Mouse (Mus musculus) MEL (cell line): ENCODE data around the gene Erf.
"Not testable (repeated sequence)": the region's sequence is repeated elsewhere in the genome, so short reads cannot be mapped to it uniquely, and the experiment has no call there.

ENCODE experiments used
- BHLHE40 ChIP-seq: IDR thresholded peaks from 2 replicates; pipeline ENCODE4 v1.6.1; 2012; ENCODE audit warnings: low read depth, mild to moderate bottlenecking, inconsistent platforms, low read length, improper control_type of control experiment, borderline replicate concordance
- CTCF ChIP-seq, 3 experiments: IDR thresholded peaks in 2 of 3; conservative IDR thresholded peaks in 1 of 3; 2 replicates each; pipeline ENCODE4 v1.5.1; 2011 to 2012; ENCODE audit warnings: low read length in 3 of 3, low read depth in 2 of 3, mild to moderate bottlenecking in 2 of 3, improper control_type of control experiment in 1 of 3, inconsistent platforms in 1 of 3, mixed read lengths in 1 of 3, moderate library complexity in 1 of 3; ENCODE audit not compliant: control insufficient read depth in 1 of 3, insufficient read depth in 1 of 3, poor library complexity in 1 of 3, severe bottlenecking in 1 of 3
- ELF1 ChIP-seq: IDR thresholded peaks from 2 replicates; pipeline ENCODE4 v1.6.1; 2014; ENCODE audit warnings: low read depth, mild to moderate bottlenecking, inconsistent platforms, low read length, improper control_type of control experiment, moderate library complexity
- ETS1 ChIP-seq: IDR thresholded peaks from 2 replicates; pipeline ENCODE4 v1.6.1; 2012; ENCODE audit warnings: low read depth, mild to moderate bottlenecking, inconsistent platforms, low read length, improper control_type of control experiment, moderate library complexity
- GATA1 ChIP-seq: IDR thresholded peaks from 2 replicates; pipeline ENCODE4 v1.6.1; 2011; ENCODE audit warnings: low read depth, low read length, improper control_type of control experiment
- JUND ChIP-seq: IDR thresholded peaks from 2 replicates; pipeline ENCODE4 v1.6.1; 2011; ENCODE audit warnings: low read depth, mild to moderate bottlenecking, improper control_type of control experiment, low read length
- MAX ChIP-seq: IDR thresholded peaks from 2 replicates; pipeline ENCODE4 v1.6.1; 2011; ENCODE audit warnings: low read length, improper control_type of control experiment
- MXI1 ChIP-seq: IDR thresholded peaks from 2 replicates; pipeline ENCODE4 v1.6.1; 2011; ENCODE audit warnings: mild to moderate bottlenecking, low read depth, low read length, improper control_type of control experiment
- RCOR1 ChIP-seq: IDR thresholded peaks from 2 replicates; pipeline ENCODE4 v1.6.1; 2012; ENCODE audit warnings: low read depth, mild to moderate bottlenecking, inconsistent platforms, low read length, improper control_type of control experiment
- UBTF ChIP-seq: IDR thresholded peaks from 2 replicates; pipeline ENCODE4 v1.6.1; 2012; ENCODE audit warnings: low read depth, mild to moderate bottlenecking, inconsistent platforms, low read length, improper control_type of control experiment, moderate library complexity, borderline replicate concordance; ENCODE audit not compliant: insufficient read depth
- USF1 ChIP-seq: IDR thresholded peaks from 2 replicates; pipeline ENCODE4 v1.6.1; 2014; ENCODE audit warnings: low read depth, mild to moderate bottlenecking, inconsistent platforms, low read length, improper control_type of control experiment, moderate library complexity
- ZC3H11A ChIP-seq: IDR thresholded peaks from 2 replicates; pipeline ENCODE4 v1.6.1; 2012; ENCODE audit warnings: low read depth, mild to moderate bottlenecking, inconsistent platforms, low read length, improper control_type of control experiment
- ZNF384 ChIP-seq: IDR thresholded peaks from 2 replicates; pipeline ENCODE4 v1.6.1; 2012; ENCODE audit warnings: low read depth, mild to moderate bottlenecking, inconsistent platforms, low read length, improper control_type of control experiment

DNA sequence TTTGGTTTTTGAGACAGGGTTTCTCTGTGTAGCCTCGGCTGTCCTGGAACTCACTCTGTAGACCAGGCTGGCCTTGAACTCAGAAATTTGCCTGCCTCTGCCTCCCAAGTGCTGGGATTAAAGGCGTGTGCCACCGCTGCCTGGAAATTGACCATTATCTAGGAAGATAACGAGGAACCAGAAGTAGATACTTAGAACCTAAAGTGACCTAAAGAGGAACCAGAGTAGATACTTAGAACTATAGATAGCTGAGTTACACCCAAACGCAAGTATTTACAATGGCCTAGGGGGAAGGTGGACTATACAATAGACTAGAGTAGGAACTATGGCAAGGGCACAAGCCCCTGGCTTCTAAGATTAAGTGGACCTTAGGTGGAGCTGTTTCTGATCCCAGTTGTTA lies 15.2 kb upstream of the Erf start:
- not testable (repeated sequence) for TF ChIP-seq MXI1; ELF1; CTCF (IDR thresholded peaks at IDR 0.05 in 2 of 3, conservative IDR thresholded peaks at IDR 0.05 in 1 of 3; ENCODE audit: control insufficient read depth in 1 of 3, insufficient read depth in 1 of 3, low read depth in 2 of 3, low read length in 3 of 3, poor library complexity in 1 of 3, severe bottlenecking in 1 of 3); ZC3H11A; UBTF; ETS1; MAX; RCOR1; JUND; BHLHE40; USF1
- TF ChIP-seq GATA1, result peak; percentile 75
- 0 out of 2 replicates have a peak, but pooled peaks have one; percentile 18 for TF ChIP-seq ZNF384
